Mouse (Mus musculus) liver, adult 2 months (tissue): Measurements from ENCODE around the gene Gm28729.

Experiments used
- CTCF ChIP-seq: fragments of 200-500 bp; IDR thresholded peaks from 2 replicates; pipeline ENCODE4 v1.5.1; 2011; ENCODE audit warnings: low read depth, low read length, control low read depth
- POLR2A ChIP-seq: fragments of 200-500 bp; IDR thresholded peaks from 2 replicates; pipeline ENCODE4 v1.6.1; 2011; ENCODE audit warnings: low read length, control low read depth; ENCODE audit not compliant: insufficient read depth; ENCODE audit errors: extremely low read depth

- no peak for TF ChIP-seq CTCF
- no peak for TF ChIP-seq POLR2A
These were observed 9.3 kb downstream of the Gm28729 start for GRCm38 (mm10) chr9:96515737-96516136.
